Mouse (Mus musculus) MEL (cell line): ENCODE data around the gene Ergic1.

Experiments
- CTCF ChIP-seq, 3 experiments: IDR thresholded peaks in 2 of 3; conservative IDR thresholded peaks in 1 of 3; 2 replicates each; pipeline ENCODE4 v1.5.1; 2011 to 2012; ENCODE audit warnings: low read length in 3 of 3, low read depth in 2 of 3, mild to moderate bottlenecking in 2 of 3, improper control_type of control experiment in 1 of 3, inconsistent platforms in 1 of 3, mixed read lengths in 1 of 3, moderate library complexity in 1 of 3; ENCODE audit not compliant: control insufficient read depth in 1 of 3, insufficient read depth in 1 of 3, poor library complexity in 1 of 3, severe bottlenecking in 1 of 3
- ELF1 ChIP-seq: IDR thresholded peaks from 2 replicates; pipeline ENCODE4 v1.6.1; 2014; ENCODE audit warnings: low read depth, mild to moderate bottlenecking, inconsistent platforms, low read length, improper control_type of control experiment, moderate library complexity
- EP300 ChIP-seq, 2 experiments: IDR thresholded peaks; 2 replicates each; pipeline ENCODE4 v1.6.1; 2011; ENCODE audit warnings: improper control_type of control experiment in 2 of 2, low read length in 2 of 2, low read depth in 1 of 2, mild to moderate bottlenecking in 1 of 2
- KAT2A ChIP-seq: conservative IDR thresholded peaks from 2 replicates; pipeline ENCODE4 v1.6.1; 2012; ENCODE audit warnings: low read depth, low read length, improper control_type of control experiment, inconsistent platforms
- MAFK ChIP-seq: IDR thresholded peaks from 2 replicates; pipeline ENCODE4 v1.6.1; 2011; ENCODE audit warnings: low read depth, mild to moderate bottlenecking, low read length, improper control_type of control experiment, borderline replicate concordance
- POLR2A ChIP-seq, 2 experiments: IDR thresholded peaks; 2 replicates each; pipeline ENCODE4 v1.6.1; 2011 to 2012; ENCODE audit warnings: low read length in 2 of 2, mild to moderate bottlenecking in 2 of 2, control low read depth in 1 of 2, improper control_type of control experiment in 1 of 2, low read depth in 1 of 2, moderate library complexity in 1 of 2; ENCODE audit not compliant: control insufficient read depth in 1 of 2, insufficient read depth in 1 of 2, poor library complexity in 1 of 2
- POLR2AphosphoS2 ChIP-seq: IDR thresholded peaks from 2 replicates; pipeline ENCODE4 v1.6.1; 2011; ENCODE audit warnings: low read length, improper control_type of control experiment
- SMC3 ChIP-seq: IDR thresholded peaks from 2 replicates; pipeline ENCODE4 v1.6.1; 2011; ENCODE audit warnings: low read depth, low read length, improper control_type of control experiment
- UBTF ChIP-seq: IDR thresholded peaks from 2 replicates; pipeline ENCODE4 v1.6.1; 2012; ENCODE audit warnings: low read depth, mild to moderate bottlenecking, inconsistent platforms, low read length, improper control_type of control experiment, moderate library complexity, borderline replicate concordance; ENCODE audit not compliant: insufficient read depth
- USF1 ChIP-seq: IDR thresholded peaks from 2 replicates; pipeline ENCODE4 v1.6.1; 2014; ENCODE audit warnings: low read depth, mild to moderate bottlenecking, inconsistent platforms, low read length, improper control_type of control experiment, moderate library complexity
- ZC3H11A ChIP-seq: IDR thresholded peaks from 2 replicates; pipeline ENCODE4 v1.6.1; 2012; ENCODE audit warnings: low read depth, mild to moderate bottlenecking, inconsistent platforms, low read length, improper control_type of control experiment
- ZKSCAN1 ChIP-seq: IDR thresholded peaks from 2 replicates; pipeline ENCODE4 v1.6.1; 2012; ENCODE audit warnings: low read depth, mild to moderate bottlenecking, inconsistent platforms, low read length, improper control_type of control experiment, moderate library complexity
- ZNF384 ChIP-seq: IDR thresholded peaks from 2 replicates; pipeline ENCODE4 v1.6.1; 2012; ENCODE audit warnings: low read depth, mild to moderate bottlenecking, inconsistent platforms, low read length, improper control_type of control experiment

DNA sequence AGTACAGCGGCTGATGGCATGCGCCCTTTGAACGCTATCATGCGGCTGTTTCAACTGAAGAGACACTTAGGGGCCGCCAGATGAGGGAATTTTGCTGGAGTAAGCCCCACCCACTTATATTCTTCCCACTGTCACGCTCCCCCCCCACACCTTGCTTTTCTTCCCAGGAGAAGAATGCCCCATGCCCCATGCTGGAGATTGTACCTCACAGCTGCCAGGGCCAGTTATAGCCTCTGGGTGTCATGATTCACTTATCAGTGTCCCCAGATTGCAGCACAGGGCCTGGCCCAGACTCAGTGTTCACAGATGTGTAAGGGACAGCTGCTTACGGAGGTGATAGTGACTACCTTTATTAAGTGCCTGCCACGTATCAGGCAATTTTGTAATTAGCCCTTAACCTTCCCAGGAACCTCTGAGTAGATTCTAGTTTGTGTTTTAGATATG is 84.1 kb downstream of the Ergic1 start:
- no peak for TF ChIP-seq POLR2A (IDR thresholded peaks at IDR 0.05; ENCODE audit: control insufficient read depth in 1 of 2, insufficient read depth in 1 of 2, low read depth in 1 of 2, low read length in 2 of 2, poor library complexity in 1 of 2)
- TF ChIP-seq ZNF384, result no peak
- TF ChIP-seq EP300 (IDR thresholded peaks at IDR 0.05; ENCODE audit: low read depth in 1 of 2, low read length in 2 of 2), result no peak
- no peak for TF ChIP-seq CTCF (IDR thresholded peaks at IDR 0.05 in 2 of 3, conservative IDR thresholded peaks at IDR 0.05 in 1 of 3; ENCODE audit: control insufficient read depth in 1 of 3, insufficient read depth in 1 of 3, low read depth in 2 of 3, low read length in 3 of 3, poor library complexity in 1 of 3, severe bottlenecking in 1 of 3)
- no peak for TF ChIP-seq POLR2AphosphoS2
- TF ChIP-seq KAT2A, result no peak
- TF ChIP-seq ELF1, result no peak
- TF ChIP-seq UBTF, result no peak
- no peak for TF ChIP-seq ZC3H11A
- TF ChIP-seq SMC3, result no peak
- TF ChIP-seq MAFK, result no peak
- TF ChIP-seq ZKSCAN1, result no peak
- TF ChIP-seq USF1, result no peak
